Mouse (Mus musculus): ENCODE data around the gene Slc39a11.

DNA sequence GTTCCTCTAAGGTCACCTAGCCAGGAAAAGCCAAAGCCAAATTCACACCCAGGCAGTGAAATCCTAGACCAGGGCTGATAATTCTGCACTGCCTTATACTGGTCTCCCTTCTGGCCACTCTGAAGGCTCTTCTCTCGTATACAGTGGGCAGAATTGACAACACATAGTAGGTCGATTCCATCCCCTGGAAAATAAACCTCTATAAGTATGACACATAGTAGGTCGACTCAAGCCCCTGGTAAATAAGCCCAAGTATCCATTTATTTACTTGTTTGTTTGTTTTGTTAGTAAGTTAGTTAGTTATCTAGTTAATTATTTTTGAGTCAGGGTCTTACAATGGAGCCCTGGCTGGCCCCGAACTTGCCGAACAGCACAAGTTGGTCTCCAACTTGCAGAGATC is 54.7 kb downstream of the Slc39a11 start:
- TF ChIP-seq TAL1 (IDR thresholded peaks at IDR 0.05; ENCODE audit: low read length) (no peak), GATA1 (IDR thresholded peaks at IDR 0.05; ENCODE audit: low read length) (no peak)
